In genomic region chr13:44222335-44222734, GRCm38 (mm10) we compare ENCODE assay signal across 8 mouse cellular contexts.
A peak's percentile ranks its signal among the peaks of the same experiment; 100 is the strongest.
DNase-seq lines count a peak whose midpoint lies in the region; ATAC-seq lines count a peak whose summit lies in the region.

No protein-coding gene starts in this region.

- no peaks in the 10 kb centered on the region for H3K9me3 ChIP-seq in hindbrain, embryonic 16.5 days (ENCODE audit: control insufficient read depth, low read length)
- H3K9me3 ChIP-seq in hindbrain, embryonic 11.5 days (ENCODE audit: control insufficient read depth, low read length), result no peaks in the 10 kb centered on the region
- peaks cover 15% of the 10 kb centered on the region for H3K9me3 ChIP-seq in embryonic facial prominence, embryonic 10.5 days

- intact Hi-C loops in heart, postnatal 36 days (cut with DNase I), result no loop called here

- ATAC-seq in hindbrain, embryonic 16.5 days, result peak; percentile 50; the same call in 1 of the 2 replicates
- no peak for ATAC-seq in hindbrain, embryonic 11.5 days (ENCODE audit: low FRiP score)
- ATAC-seq in inflammation-experienced regulatory T-cells, adult 6 months, result no peak

- H3K4me2 ChIP-seq in hindbrain, embryonic 16.5 days (ENCODE audit: low read length), result no peak overlapping the region
- no peak overlapping the region for H3K4me2 ChIP-seq in hindbrain, embryonic 11.5 days (replicated peaks; ENCODE audit: low read depth, low read length)

- H3K36me3 ChIP-seq in hindbrain, embryonic 16.5 days (ENCODE audit: control insufficient read depth, insufficient read depth, low read length), result no peaks in the 10 kb centered on the region
- no peaks in the 10 kb centered on the region for H3K36me3 ChIP-seq in hindbrain, embryonic 11.5 days (ENCODE audit: control insufficient read depth, insufficient read depth, low read length)
- H3K36me3 ChIP-seq in embryonic facial prominence, embryonic 10.5 days (replicated peaks), result no peaks in the 10 kb centered on the region

- no peak overlapping the region for H3K27ac ChIP-seq in hindbrain, embryonic 16.5 days (ENCODE audit: low read depth, low read length)
- H3K27ac ChIP-seq in hindbrain, embryonic 11.5 days (ENCODE audit: low read depth, low read length), result no peak overlapping the region
- H3K27ac ChIP-seq in embryonic facial prominence, embryonic 10.5 days (replicated peaks), result peak overlapping the region; percentile 69

- no peak overlapping the region for H3K4me3 ChIP-seq in hindbrain, embryonic 16.5 days (ENCODE audit: low read length)
- H3K4me3 ChIP-seq in hindbrain, embryonic 11.5 days (ENCODE audit: low read depth, low read length), result no peak overlapping the region
- H3K4me3 ChIP-seq in embryonic facial prominence, embryonic 10.5 days, result no peak overlapping the region

- no peak overlapping the region for H3K9ac ChIP-seq in hindbrain, embryonic 16.5 days (ENCODE audit: low read depth, low read length)
- H3K9ac ChIP-seq in hindbrain, embryonic 11.5 days (ENCODE audit: low read depth, low read length), result no peak overlapping the region

- H3K4me1 ChIP-seq in hindbrain, embryonic 16.5 days (ENCODE audit: control insufficient read depth, insufficient read depth, low read depth, low read length), result 0 out of 2 replicates have a peak, but pooled peaks cover under 1% of the 10 kb centered on the region
- H3K4me1 ChIP-seq in hindbrain, embryonic 11.5 days (replicated peaks; ENCODE audit: control insufficient read depth, insufficient read depth, low read length), result peaks cover 3% of the 10 kb centered on the region; the same call in 1 of the 2 replicates
- peaks cover 31% of the 10 kb centered on the region for H3K4me1 ChIP-seq in embryonic facial prominence, embryonic 10.5 days

- DNase-seq in hindbrain, embryonic 11.5 days (ENCODE audit: low spot score), result no peak
- DNase-seq in brain, adult 2 months (ENCODE audit: low read depth, low spot score), result peak; percentile 65
- DNase-seq in embryonic facial prominence, embryonic 10.5 days (ENCODE audit: low spot score), result no peak
- DNase-seq in heart, postnatal 36 days, result peak; percentile 41 to 50
- no peak for DNase-seq in spleen, adult 18-20 months
- DNase-seq in kidney, adult 9 months, result no peak

- no peaks in the 10 kb centered on the region for H3K27me3 ChIP-seq in hindbrain, embryonic 16.5 days (replicated peaks; ENCODE audit: control insufficient read depth, insufficient read depth, low read length)
- H3K27me3 ChIP-seq in hindbrain, embryonic 11.5 days (ENCODE audit: control insufficient read depth, insufficient read depth, low read length), result no peaks in the 10 kb centered on the region; the same call in 1 of the 2 replicates
- peaks cover 36% of the 10 kb centered on the region for H3K27me3 ChIP-seq in embryonic facial prominence, embryonic 10.5 days (replicated peaks; ENCODE audit: low read depth, poor library complexity, severe bottlenecking)

Comparison
In these comparisons a context has a peak if more than half of its experiments do, and no peak if none do; other contexts are left out.
1. DNase-seq: peak in brain, adult 2 months (single experiment) and heart, postnatal 36 days (2 of 2); none in hindbrain, embryonic 11.5 days (single experiment), embryonic facial prominence, embryonic 10.5 days (single experiment), spleen, adult 18-20 months (0 of 2) and kidney, adult 9 months (single experiment).